Mouse (Mus musculus): ENCODE data around the gene Polrmt. TPM values are rescaled to one million over a fixed set of nuclear protein-coding genes. Genes with fewer than 3 reads are reported as not detected.

Polrmt gene
- polyA plus RNA-seq, 1 experiment from 2014 or later = 40.7 TPM

DNA sequence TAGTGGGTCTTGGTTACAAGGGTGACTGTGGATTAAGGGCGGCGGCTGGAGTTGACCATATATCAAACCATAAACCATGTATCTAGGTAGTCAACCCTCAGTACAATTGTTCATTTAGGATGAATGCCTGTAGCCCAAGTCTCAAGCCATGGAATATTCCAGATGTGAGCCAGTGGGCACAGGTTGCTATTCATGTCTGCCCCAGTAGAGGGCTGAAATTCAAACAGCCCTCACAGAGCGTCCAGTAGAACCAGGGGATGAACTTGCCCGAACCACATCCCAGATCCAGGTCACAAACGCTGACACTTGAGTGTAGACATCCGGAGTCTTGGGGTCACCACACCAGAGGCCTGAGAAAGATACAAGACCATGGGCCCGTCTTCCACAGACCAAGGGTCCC is 36.7 kb upstream of the Polrmt start:
- peaks cover 62% of the 10 kb centered on the region for H3K27me3 ChIP-seq

DNA sequence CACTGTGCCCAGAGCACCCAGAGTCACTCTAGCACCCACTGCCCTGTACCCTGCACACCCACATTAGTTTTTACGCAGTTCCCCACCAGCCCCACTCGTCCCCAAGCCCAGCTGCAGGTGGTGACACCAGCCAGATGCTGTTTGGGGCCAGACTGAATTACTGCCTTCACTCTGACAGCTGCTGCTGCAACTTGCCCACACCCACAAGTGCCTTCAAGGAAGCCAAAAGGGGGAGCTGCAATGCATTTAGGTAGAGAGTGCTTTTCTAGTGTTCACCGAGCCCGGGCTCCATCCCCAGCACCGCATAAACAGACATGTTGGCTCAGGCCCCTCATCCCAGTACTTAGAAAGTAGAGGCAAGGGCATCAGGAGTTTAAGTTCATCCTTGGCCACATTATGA is 35.6 kb upstream of the Polrmt start:
- Histone ChIP-seq H3K27me3 (peaks cover 69% of the 10 kb centered on the region), H3K27ac (replicated peaks) (no peak overlapping the region), H3K4me1 (replicated peaks) (peaks cover 46% of the 10 kb centered on the region), H3K9me3 (no peaks in the 10 kb centered on the region), H3K36me3 (no peaks in the 10 kb centered on the region), H3K4me3 (no peak overlapping the region), H3K9ac (no peak overlapping the region), H3K4me2 (no peak overlapping the region)
- 57% methylated on average over 5 of the region's 5 CpGs for whole genome bisulfite sequencing
- no peak for ATAC-seq (ENCODE audit: low read depth)

More for the DNA sequence above, 36.7 kb upstream of the Polrmt start:
- ATAC-seq (ENCODE audit: low read depth) = no peak
- H3K4me2 ChIP-seq = no peak overlapping the region
- no peaks in the 10 kb centered on the region for H3K9me3 ChIP-seq
- H3K4me3 ChIP-seq = no peak overlapping the region
- H3K9ac ChIP-seq = no peak overlapping the region
- H3K27ac ChIP-seq (replicated peaks) = no peak overlapping the region
- 67% methylated on average over 7 of the region's 7 CpGs for WGBS
- peaks cover 35% of the 10 kb centered on the region for H3K4me1 ChIP-seq (replicated peaks)
- no peaks in the 10 kb centered on the region for H3K36me3 ChIP-seq

DNA sequence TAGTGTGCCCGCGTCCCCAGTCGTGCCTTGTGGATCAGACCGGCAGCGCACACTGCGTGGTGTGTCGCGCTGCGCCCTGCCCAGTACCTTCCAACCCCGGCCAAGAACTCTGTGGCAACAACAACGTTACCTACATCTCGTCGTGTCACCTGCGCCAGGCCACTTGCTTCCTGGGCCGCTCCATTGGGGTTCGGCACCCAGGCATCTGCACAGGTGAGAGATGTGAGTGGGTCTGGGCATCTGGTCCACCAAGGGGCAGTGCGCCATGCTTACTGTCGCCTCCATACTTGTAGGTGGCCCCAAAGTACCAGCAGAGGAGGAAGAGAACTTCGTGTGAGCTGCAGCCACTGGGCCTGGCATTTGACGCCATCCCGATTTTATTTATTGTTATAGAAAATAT is 34.8 kb upstream of the Polrmt start:
- Histone ChIP-seq H3K9me3 (no peaks in the 10 kb centered on the region), H3K4me2 (peak overlapping the region; percentile 60), H3K27me3 (peaks cover 77% of the 10 kb centered on the region), H3K9ac (peak overlapping the region; percentile 50; the same call in 1 of the 2 replicates), H3K4me3 (peak overlapping the region; percentile 38), H3K4me1 (replicated peaks) (peaks cover 49% of the 10 kb centered on the region), H3K27ac (replicated peaks) (no peak overlapping the region), H3K36me3 (no peaks in the 10 kb centered on the region)
- ATAC-seq (ENCODE audit: low read depth) = 0 out of 2 replicates have a peak, but pooled peaks have one; percentile 1
- WGBS = 30% methylated on average over 21 of the region's 21 CpGs

GRCm38 (mm10) chr10:79780664-79781015 is 34.3 kb upstream of the Polrmt start:
- H3K27me3 ChIP-seq = peaks cover 79% of the 10 kb centered on the region
- no peak; the same call in 1 of the 2 replicates for ATAC-seq (ENCODE audit: low read depth)

DNA sequence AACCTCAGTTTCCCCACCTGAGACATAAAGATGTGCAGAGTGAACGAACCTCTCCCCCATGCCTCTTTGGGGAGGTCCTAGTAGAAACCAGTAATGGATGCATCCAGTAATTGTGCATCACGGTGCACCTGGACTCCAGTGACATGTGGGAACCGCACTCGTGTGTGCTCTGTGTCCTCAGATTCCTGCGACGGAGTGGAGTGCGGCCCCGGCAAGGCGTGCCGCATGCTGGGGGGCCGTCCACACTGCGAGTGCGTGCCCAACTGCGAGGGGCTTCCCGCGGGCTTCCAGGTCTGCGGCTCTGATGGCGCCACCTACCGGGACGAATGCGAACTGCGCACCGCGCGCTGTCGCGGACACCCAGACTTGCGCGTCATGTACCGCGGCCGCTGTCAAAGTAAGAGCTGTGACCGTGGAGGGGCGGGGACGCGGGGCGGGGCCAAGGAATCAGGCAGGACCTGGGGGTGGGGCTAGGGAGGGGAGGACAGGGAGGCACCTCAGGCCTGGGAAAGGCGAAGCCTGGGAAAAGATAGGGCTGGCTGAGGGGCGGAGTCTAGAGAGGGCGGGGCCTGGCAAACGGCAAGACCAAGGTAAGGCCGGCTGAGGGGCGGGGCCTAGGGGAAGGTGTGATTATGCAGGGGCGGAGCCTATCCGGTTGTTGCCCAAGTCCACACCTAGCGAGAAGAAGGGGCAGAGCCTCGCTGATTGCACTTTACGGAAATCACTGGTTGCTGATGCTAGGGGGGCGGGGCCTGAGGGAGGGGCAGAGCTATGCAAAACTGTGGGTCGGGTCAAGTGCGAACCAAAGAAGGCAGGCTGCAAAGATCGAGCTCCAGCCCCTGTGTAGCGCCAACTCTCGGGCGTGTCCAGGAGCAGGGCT is 33.6 kb upstream of the Polrmt start:
- Histone ChIP-seq H3K27me3 (peaks cover 78% of the 10 kb centered on the region), H3K4me3 (peak overlapping the region; percentile 38), H3K9ac (peak overlapping the region; percentile 50), H3K4me1 (replicated peaks) (peaks cover 49% of the 10 kb centered on the region), H3K9me3 (peaks cover 4% of the 10 kb centered on the region; the same call in 1 of the 2 replicates), H3K4me2 (peak overlapping the region; percentile 60), H3K36me3 (no peaks in the 10 kb centered on the region), H3K27ac (replicated peaks) (no peak overlapping the region)
- WGBS = 2% methylated on average over 55 of the region's 55 CpGs
- ATAC-seq (ENCODE audit: low read depth) = peak; percentile 91

More at GRCm38 (mm10) chr10:79780664-79781015, 34.3 kb upstream of the Polrmt start:
- WGBS = under 1% methylated on average over 13 of the region's 13 CpGs
- H3K36me3 ChIP-seq = no peaks in the 10 kb centered on the region
- peak overlapping the region; percentile 60 for H3K4me2 ChIP-seq
- H3K27ac ChIP-seq (replicated peaks) = no peak overlapping the region
- H3K9me3 ChIP-seq = no peaks in the 10 kb centered on the region
- H3K9ac ChIP-seq = peak overlapping the region; percentile 50
- peaks cover 49% of the 10 kb centered on the region for H3K4me1 ChIP-seq (replicated peaks)
- H3K4me3 ChIP-seq = peak overlapping the region; percentile 38

GRCm38 (mm10) chr10:79779193-79779592 is 32.8 kb upstream of the Polrmt start:
- Histone ChIP-seq H3K9me3 (peaks cover 6% of the 10 kb centered on the region; the same call in 1 of the 2 replicates), H3K9ac (no peak overlapping the region), H3K27me3 (peaks cover 69% of the 10 kb centered on the region), H3K4me3 (no peak overlapping the region), H3K4me1 (replicated peaks) (peaks cover 45% of the 10 kb centered on the region), H3K36me3 (no peaks in the 10 kb centered on the region), H3K4me2 (no peak overlapping the region), H3K27ac (replicated peaks) (no peak overlapping the region)
- 19% methylated on average over 2 of the region's 2 CpGs for WGBS
- no peak for ATAC-seq (ENCODE audit: low read depth)

DNA sequence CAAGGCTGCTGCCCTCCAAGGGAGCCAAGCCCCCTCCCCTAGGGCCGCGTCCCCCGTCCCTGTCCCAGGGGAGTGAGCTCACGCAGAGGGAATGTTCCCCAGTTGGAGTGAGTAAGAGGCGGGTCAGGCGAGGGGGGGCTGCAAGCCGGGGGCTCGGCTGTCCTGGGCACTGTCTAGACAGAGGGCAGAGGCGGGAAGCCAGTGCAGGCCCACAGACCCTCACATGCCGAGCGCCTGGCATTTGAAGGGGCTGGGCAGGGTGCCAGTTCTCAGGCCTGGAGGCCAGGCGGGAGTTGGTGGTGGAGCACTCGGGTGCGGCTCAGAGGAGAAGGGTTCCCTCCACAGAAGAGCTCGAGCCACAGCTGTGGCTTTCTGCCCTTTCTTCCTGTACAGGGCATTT is 31.6 kb upstream of the Polrmt start:
- Histone ChIP-seq H3K4me2 (peak overlapping the region; percentile 55; the same call in 1 of the 2 replicates), H3K9me3 (peaks cover 6% of the 10 kb centered on the region; the same call in 1 of the 2 replicates), H3K36me3 (no peaks in the 10 kb centered on the region), H3K27ac (replicated peaks) (no peak overlapping the region), H3K4me1 (replicated peaks) (peaks cover 44% of the 10 kb centered on the region), H3K27me3 (peaks cover 60% of the 10 kb centered on the region), H3K9ac (no peak overlapping the region), H3K4me3 (no peak overlapping the region)
- ATAC-seq (ENCODE audit: low read depth) = peak; percentile 16; the same call in 1 of the 2 replicates
- 13% methylated on average over 15 of the region's 15 CpGs for WGBS

DNA sequence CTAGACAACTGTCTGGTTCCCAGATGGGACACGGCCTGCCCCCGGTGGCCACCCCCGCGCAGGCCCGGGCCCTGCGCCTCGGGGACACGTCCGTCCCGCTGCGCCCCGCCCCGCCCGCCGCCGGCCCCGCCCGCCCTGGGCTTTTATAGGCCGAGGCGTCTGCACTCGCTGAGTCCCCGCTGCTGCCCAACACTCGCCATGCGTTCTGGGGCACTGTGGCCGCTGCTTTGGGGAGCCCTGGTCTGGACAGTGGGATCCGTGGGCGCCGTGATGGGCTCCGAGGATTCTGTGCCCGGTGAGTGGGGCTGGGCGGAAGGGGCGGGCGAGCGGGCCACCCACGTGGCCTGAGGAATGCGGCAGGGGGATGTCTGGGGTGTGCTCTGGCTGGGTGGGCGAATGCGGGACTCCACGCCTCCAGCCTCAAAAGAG is 30.7 kb upstream of the Polrmt start, which contains the start of gene Fstl3:
Gene Fstl3 (plus strand): TSS at position 170 of the 429 bp plus-strand sequence.
- Histone ChIP-seq H3K4me2 (peak within 1 kb of the TSS; percentile 55), H3K4me3 (peak within 1 kb of the TSS; percentile 29), H3K9ac (peak within 1 kb of the TSS; percentile 60), H3K27me3 (peaks cover 52% of the 10 kb centered on the region), H3K27ac (replicated peaks) (no peak within 1 kb of the TSS), H3K4me1 (replicated peaks) (peaks cover 44% of the 10 kb centered on the region), H3K36me3 (no peaks in the 10 kb centered on the region), H3K9me3 (peaks cover 6% of the 10 kb centered on the region; the same call in 1 of the 2 replicates)
- no peak for ATAC-seq (ENCODE audit: low read depth)
- under 1% methylated on average over 39 of the region's 39 CpGs for WGBS

DNA sequence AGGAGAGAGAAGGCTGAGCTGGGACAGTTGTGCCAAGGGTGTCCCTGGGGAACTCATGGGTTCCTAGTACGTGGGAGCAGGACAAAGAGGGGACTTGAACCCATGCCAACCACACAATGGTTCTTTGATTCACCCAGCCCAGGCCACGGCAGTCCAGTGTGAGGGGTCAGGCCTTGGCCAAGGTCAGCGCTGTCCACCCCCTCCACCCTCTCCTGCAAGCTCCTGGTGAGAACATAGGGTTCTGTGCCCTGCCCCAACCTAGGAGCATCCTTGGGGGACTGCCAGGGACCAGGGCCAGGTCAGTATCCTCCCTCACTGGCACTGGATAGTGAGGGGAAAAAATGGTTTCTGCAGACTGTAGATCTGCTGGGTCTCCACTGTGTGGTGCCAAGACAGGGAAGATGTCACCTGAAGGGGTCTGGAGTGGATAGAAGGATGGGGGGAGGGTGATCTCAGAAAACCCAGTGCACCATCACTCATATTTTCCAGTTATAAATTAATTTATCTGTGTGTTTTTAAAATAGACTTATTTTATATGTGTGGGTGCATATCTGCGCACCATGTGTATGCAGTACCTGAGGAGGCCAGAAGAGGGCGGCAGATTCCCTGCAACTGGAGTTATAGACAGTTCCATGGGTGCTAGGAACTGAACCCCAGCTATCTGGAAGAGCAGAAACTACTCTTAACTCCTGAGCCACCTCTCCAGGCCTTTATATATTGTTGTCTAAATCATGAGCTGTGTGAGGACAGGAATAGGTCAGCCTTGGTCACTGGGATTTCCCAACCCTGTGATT is 28.3 kb upstream of the Polrmt start:
- no peak for ATAC-seq (ENCODE audit: low read depth)
- Histone ChIP-seq H3K9ac (no peak overlapping the region), H3K4me2 (no peak overlapping the region), H3K27ac (replicated peaks) (no peak overlapping the region), H3K9me3 (peaks cover 6% of the 10 kb centered on the region; the same call in 1 of the 2 replicates), H3K4me1 (replicated peaks) (peaks cover 27% of the 10 kb centered on the region), H3K36me3 (no peaks in the 10 kb centered on the region), H3K27me3 (peaks cover 38% of the 10 kb centered on the region), H3K4me3 (no peak overlapping the region)
- WGBS = 65% methylated on average over 5 of the region's 5 CpGs

- Histone ChIP-seq H3K27ac (replicated peaks) (no peak overlapping the region), H3K27me3 (peaks cover 23% of the 10 kb centered on the region), H3K4me2 (no peak overlapping the region), H3K4me3 (no peak overlapping the region), H3K4me1 (replicated peaks) (peaks cover 20% of the 10 kb centered on the region), H3K36me3 (no peaks in the 10 kb centered on the region), H3K9me3 (peaks cover 6% of the 10 kb centered on the region; the same call in 1 of the 2 replicates), H3K9ac (no peak overlapping the region)
- WGBS = 93% methylated on average over 2 of the region's 2 CpGs
- ATAC-seq (ENCODE audit: low read depth) = no peak
Measured at GRCm38 (mm10) chr10:79773208-79773607, 26.8 kb upstream of the Polrmt start.

DNA sequence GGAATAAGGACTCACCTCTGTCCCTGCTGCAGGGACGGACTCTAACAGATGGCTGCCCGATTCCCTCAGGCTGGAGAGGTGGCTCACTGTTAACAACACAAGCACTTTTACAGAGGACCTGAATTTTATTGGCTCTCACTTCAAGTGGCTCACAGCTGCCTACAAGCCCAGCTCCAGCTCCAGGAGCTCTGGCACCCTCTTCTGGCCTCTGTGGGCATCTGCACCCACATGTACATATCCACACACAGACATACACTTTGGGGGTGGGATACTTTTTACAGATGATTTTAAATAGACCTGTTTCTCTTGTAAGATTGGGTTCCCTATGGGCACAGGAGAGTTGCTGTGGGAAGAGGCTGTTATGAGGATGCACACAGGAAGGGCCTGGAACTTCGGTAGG is 25.9 kb upstream of the Polrmt start:
- Histone ChIP-seq H3K4me3 (no peak overlapping the region), H3K4me1 (replicated peaks) (peaks cover 20% of the 10 kb centered on the region), H3K27me3 (peaks cover 14% of the 10 kb centered on the region), H3K4me2 (no peak overlapping the region), H3K9ac (no peak overlapping the region), H3K36me3 (no peaks in the 10 kb centered on the region), H3K9me3 (peaks cover 6% of the 10 kb centered on the region; the same call in 1 of the 2 replicates), H3K27ac (replicated peaks) (no peak overlapping the region)
- 94% methylated on average over 3 of the region's 3 CpGs for WGBS
- no peak for ATAC-seq (ENCODE audit: low read depth)

DNA sequence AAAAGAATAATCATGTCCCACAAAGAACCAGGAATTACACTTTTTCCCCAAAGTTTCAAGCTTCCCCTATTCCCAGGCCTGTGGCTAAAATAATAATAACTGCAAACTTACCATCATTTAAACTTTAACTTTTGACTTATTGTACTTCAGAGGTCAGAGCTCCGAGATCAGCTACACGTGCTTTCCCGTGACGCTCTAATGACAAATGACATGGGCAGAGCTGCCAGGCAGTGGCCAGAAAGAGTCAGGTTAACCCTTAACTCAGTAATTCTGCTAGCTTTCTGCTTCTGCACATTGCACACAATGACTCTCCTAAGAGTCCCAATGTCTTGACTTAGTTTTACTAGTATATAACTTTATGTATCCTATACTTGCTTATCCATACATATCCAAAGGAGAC is 22.9 kb upstream of the Polrmt start:
- Histone ChIP-seq H3K27ac (replicated peaks) (no peak overlapping the region), H3K27me3 (no peaks in the 10 kb centered on the region), H3K4me2 (no peak overlapping the region), H3K9me3 (no peaks in the 10 kb centered on the region), H3K9ac (no peak overlapping the region), H3K4me1 (replicated peaks) (peaks cover 32% of the 10 kb centered on the region), H3K4me3 (no peak overlapping the region), H3K36me3 (no peaks in the 10 kb centered on the region)
- ATAC-seq (ENCODE audit: low read depth) = no peak
- WGBS = 48% methylated on average over 4 of the region's 4 CpGs

All from neural tube, embryonic 13.5 days (tissue).